Mouse (Mus musculus) embryo, embryonic 10.5 days (tissue): ENCODE data around the gene Krt86.
A peak's percentile ranks its signal among the peaks of the same experiment; 100 is the strongest.

ENCODE experiments used
- DNase-seq: peaks from one replicate; pipeline ENCODE4 v3.0.0-alpha.2; 2015; ENCODE audit warnings: low spot score

The Krt86 gene

DNA sequence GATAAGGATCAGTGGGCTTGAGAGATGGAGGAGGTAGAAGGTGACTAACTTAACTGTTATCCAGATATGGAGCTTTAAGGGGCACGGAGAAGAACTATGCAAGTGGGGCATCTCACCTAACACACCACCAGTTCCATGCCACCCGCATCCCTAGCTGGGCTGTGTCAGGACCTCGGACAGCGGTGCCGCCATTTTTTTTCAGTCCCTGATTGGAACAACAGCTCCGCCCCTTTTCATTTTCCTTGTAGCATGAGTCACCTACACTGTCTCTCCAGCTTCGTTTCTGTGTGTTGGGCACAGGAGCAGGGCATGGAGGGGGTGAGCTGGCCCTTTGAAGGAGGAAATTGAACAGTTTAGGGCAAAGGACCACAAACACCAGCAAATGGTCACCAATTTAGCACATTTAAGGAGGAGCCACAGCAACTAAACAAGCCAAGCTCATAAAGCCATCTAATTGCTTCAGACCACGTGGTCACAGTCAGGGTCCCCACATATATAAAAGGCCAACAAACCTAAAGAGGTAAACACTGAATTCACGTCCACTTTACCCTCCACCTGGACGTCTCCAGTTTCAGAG lies at the start of gene Krt86:
TSS of gene Krt86 (plus strand) at position 527 of the 577 bp plus-strand sequence.
- peak; percentile 74 for DNase-seq

DNA sequence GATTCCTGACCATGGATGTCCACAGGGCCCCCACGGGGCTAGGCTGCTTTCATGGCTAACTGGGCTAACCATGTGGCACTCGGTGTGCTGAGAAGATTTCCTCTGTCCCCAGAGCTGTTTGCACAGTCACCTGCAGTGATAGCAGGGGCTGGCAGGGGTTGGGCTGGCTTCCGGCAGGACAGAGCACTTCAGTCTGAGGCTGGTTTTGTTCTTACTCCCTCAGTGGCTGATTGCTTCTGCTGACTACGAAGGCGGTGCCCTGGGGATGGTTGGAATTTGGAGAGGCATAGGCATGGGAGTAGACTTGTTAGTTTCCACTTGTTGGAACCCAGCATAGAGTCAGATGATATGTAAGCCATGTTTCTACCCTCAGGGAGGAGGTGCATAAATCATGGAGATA lies 48.4 kb upstream of the Krt86 start:
- no peak for DNase-seq

- no peak for DNase-seq
Measured at GRCm38 (mm10) chr15:101436611-101437010, 36.7 kb upstream of the Krt86 start.

GRCm38 (mm10) chr15:101438555-101438954 lies 34.7 kb upstream of the Krt86 start, which contains the start of gene Krt87:
Krt87 (minus strand) TSS chr15:101438804.
- peak; percentile 32 for DNase-seq

DNA sequence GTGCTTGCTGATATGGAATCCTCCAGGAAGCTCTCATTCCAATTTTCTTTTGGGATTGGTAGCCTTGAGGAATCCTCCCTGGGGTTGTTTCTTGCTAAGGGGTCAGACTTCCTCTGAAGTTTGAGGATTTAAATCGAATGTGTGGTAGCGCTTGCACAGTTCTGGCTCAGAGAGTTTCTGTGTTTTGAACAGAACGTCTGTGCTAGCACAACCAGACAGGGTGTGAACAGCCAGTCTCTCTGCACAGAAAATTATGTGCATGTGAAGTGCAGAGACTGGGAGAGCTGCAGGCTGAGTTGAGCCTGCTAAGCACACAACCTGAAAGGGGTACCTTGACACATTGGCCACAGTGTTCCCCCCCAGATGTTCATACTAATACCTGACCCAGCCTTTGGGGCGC lies 32.4 kb upstream of the Krt86 start:
- no peak for DNase-seq

DNA sequence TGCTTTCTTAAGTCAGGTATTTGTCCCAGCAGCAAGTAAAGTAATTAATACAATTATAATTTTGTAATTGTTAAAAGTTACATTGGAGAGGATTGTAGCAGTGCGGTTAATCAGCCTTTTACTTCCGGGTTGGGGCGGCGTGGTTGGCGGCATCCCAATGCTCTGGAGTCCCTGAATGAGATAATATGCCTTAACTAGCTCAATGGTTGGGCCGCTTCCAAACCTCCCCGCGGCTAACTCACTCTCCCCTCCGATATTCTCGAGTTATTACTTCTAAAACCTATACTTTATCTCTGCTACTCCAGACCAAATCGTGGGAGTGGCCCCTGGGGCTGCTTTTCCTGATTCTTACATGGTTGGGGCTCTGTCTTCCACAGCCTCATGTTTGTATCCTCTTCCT lies 26.7 kb upstream of the Krt86 start:
- DNase-seq = no peak

GRCm38 (mm10) chr15:101447444-101447843 lies 25.8 kb upstream of the Krt86 start, which contains the start of gene Krt88:
Krt88 (plus strand) TSS chr15:101447744.
- no peak for DNase-seq

DNA sequence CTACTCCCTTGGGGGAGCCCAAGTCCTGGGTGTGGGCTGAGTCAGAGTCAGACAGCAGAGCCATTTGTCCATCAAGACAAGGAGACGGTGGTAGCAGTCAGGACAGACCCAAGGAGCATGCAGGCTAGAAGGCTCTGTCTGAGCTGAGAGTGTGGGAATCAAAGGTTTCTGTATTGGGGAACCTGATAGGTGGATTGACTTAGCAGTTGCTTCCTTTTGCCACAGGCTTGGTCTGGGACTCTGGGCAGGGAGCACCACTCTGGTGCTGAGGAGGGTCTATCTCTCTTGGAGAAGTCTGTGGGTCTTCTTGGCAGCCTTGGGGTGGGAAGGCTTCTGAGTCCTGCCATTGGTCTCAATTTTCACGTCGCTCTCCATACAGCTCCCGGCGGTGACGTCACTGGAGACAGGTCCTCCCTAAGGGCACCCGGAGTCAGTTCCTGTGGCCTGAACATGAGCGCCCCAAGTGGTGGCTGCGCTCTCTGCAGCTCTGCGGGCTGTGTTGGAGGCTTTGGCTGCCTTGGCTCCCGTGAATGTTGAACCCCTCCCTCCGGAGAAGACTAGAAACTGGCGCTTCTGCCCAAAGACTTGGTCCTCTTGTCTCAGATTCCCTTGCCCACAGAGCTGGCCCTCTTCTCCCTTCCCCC lies 20.1 kb upstream of the Krt86 start:
- DNase-seq = peak; percentile 87

DNA sequence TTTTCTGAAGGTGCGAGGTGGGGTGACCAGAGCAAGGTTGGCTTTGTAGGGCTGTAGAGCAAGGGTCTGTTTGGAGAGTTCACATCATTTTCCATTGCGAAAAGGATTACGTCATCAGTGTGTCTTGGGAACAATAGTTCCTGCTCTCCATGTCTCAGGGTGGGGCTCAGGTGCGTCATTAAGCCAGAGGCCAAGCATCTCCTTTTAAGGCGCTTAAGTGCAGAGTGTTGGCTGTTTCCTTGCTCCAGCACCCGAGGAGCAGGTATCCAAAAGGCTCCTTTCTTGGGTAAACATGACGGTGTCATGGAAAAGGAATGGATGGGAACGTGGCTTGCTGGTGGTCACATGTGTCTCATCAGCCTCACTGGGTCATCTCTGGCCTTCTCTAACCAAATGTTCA lies 18.5 kb upstream of the Krt86 start:
- DNase-seq = no peak

- DNase-seq = no peak
Measured at GRCm38 (mm10) chr15:101455292-101455691, 18.0 kb upstream of the Krt86 start.

DNA sequence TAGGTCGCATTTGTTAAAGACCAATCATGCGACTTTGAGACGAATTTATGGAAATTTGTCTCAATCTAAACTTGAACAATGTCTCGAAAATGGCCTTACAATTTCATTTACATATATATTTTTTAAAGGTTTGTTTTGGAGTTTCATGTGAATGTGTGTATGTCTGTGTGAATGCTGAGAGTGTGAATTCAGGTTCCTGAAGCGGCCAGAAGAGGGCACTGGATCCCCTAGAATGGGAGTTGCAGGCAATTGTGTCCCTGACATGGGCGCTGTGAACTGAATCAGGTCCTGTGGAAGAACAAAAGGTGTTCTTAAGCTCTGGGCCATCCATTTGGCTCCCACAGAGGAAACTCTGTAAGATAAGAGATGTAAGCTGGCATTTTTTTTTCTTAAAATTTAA lies 17.4 kb upstream of the Krt86 start:
- no peak for DNase-seq

DNA sequence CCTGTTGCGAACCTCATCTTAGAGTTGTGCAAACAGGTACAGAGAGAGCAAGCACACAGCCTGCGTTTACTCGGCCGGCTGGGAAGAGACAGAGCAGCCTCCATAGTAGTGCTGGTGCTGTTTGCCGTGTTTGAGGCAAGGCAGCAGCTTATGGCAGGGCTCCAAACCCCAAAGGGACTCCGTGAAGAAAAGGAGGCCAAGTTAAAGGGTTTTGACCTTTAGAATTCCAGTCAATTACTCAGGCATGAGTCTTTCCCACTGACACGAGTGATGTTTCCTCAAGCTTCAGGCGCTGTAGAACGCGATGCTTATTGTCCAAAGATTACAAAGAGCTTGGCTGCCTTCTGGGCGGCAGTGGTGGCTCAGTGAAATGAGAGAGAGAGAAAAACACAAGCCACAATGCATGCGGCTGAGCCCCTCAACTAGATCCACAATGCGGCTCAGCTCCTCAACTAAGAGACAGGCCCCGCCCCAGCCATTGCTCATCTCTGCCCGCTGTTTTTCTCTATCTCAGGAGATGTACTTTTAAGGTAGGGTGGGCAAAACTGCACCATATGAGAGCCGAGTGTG lies 14.8 kb upstream of the Krt86 start:
- DNase-seq = peak; percentile 19

GRCm38 (mm10) chr15:101459283-101459682 lies 14.0 kb upstream of the Krt86 start:
- no peak for DNase-seq

DNA sequence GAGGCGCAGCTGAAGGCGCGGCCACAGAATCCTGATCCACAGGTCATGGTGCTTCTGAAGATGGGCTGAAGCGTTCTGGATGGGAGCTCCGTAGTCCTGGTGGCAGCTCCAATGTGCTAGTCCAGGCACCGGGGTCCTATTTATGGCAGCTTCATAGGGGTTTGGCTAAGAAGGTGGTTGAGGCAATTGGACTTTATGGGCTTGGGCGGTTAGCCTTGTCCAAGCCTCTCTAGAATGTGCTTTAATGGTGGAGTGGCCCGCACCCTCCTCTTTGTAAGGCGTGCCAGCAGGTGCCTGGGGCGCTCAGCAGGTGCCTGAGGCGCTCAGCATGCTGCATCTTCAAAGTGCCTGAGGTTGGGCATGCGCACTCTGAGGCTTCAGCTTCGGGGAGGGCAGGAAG lies 9.6 kb upstream of the Krt86 start, which contains the start of gene Krt81:
TSS of gene Krt81 (minus strand) at position 101 of the 400 bp plus-strand sequence.
- no peak for DNase-seq

DNA sequence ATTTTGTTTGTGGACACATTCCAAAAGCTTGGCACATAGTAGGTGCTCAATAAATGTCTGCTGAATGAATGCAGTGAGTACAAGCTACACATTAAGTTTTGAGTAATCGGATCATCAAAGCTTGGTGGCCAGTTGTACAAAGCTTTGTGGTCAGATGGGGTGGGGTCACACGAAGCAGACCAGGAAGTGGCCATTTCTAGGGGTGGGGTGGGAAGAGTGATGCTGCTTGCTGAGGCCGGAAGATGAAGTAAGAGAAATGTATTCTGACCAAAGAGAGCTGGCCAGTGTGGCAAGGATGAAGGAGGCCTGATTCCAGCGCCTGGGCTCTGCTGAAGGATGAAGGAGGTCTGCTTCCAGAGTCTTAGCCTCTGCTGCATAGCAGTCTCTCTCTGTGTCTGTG lies 4.2 kb upstream of the Krt86 start:
- DNase-seq = no peak

GRCm38 (mm10) chr15:101479007-101479665 lies 5.9 kb downstream of the Krt86 start:
- peak; percentile 71 for DNase-seq

DNA sequence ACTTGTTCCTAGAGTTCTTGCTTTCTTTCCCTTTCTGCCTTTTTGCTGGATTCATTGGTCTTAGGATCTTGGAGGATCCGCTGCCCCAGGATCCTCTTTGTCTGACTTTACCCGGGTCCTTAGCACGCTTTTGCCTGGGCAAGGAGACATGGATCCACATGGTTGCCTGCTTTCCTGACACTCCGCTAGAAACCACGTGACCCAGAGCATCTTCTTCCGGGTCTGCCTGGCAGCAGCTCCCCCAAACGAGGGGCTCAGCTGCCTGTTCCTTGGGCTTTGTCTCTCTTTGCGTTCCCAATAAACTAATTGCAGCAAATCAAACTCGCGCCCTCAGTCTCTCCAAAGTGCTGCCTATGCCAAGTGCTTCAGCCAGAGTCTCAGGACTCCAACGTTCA lies 6.4 kb downstream of the Krt86 start:
- DNase-seq = peak; percentile 33

DNA sequence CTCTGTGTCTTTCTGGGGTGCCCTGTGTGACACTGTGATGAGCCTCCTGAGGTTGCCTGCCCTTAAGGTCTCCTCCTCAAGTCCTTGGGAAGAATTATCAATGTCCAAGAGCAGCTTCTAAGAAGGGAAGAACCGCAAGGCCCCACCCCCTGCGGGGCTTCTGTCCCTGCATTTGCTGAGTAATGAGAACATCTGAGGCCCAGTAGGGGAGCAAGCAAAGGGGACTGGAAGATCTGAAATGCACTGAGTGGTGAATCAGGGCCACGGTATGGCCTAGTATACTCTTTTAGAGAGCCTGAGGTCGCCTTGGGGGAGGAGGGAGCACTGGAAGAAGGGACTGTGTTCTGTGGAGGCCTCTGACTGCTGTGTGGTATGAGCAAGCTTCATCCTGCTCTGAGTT lies 8.8 kb downstream of the Krt86 start:
- no peak for DNase-seq

DNA sequence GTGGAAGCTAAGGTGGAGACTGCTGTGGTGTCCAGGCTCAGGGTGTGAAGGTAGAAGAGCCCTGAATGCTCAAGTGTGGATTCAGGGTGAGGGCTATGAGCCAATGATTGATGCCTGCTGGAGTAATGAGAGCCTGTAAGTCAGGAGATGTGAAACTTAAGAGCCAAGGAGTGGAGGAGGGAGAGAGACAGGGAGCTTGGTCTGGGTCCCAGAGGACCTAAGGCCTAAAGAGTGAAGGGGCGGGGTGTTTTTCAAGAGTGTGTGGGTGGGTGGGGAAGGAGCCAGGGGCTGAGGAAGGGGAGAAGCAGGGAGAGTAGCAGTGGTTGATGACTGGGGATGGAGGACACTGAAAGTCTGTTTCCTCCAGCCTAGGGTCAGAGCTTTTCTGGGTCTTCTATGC lies 10.4 kb downstream of the Krt86 start:
- DNase-seq = no peak

DNA sequence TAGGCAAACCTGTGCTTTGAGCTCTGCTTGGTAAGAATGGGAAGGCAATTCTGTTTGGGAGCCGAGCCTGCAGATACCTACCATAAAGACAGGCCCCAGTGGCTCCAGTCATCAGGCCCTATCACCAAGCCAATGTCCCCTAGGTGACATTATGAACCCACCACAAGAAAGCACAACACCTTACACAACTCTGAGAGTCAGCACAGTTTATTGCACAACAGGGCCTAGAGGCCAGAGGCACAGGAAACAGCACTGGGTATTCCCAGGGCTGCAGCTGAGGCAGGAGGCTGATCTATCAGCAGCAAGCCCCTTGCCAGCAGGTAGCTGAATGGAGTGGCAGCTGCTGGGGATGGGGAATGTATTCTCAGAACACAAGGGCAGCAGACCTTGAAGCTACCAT lies 11.7 kb downstream of the Krt86 start:
- no peak for DNase-seq

DNA sequence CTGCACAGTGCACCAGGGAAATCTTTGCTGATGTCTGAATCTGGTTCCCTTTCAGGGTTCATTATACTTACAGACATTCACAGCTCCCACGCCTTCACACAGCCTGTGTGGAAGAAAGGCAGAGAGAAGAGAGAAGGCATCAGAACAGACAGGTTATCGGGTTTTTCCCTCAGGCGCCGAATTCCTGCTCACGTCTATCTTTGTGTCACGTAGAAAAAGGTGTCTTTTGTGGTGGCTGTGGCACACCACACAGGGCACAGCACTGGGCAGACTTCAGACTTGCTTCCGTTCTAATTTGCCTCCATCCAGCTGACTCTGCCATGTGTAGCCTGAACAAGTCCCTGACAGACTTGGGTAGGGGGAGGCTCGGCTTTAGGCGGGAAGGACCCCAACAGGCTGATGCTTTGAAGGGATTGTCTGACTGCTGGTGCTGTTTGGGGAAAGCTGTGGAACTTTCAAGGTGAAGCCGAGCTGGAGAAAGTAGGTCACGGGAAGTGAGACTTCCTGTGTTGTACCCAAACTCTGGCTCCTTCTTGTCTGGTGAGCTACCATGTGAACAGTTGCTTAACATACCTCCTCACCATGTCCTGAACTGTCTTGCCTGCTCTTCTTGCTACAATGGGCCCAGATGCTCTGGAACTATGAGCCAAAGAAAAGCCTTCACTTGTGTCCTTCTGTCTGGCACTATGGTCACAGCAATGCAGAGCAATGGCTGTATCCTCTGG lies 12.8 kb downstream of the Krt86 start:
- no peak for DNase-seq

DNA sequence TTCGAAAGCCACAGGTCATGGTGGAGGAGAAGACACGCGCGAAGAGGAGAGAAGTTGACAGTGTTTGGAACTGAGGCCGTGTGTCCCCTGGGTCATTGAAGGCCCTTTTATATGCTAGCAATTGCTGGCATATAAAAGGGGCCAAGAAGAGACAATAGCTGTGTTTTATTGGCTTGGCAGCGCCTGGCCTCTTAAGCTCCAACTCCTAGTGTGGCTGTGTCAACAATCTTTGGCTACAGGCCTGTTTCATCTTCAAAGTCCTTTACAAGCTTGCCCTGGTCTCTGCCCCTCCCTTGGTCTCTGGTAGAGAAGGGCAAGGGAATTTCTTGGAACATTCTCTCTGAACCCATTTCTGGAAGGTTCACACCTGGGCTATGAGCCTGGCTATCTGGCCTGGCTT lies 18.2 kb downstream of the Krt86 start, which contains the start of gene Krt83:
TSS of gene Krt83 (minus strand) at position 82 of the 400 bp plus-strand sequence.
- DNase-seq = no peak
